Mouse (Mus musculus) embryonic fibroblast, embryonic 13.5 days (primary cell): Measurements from ENCODE around the gene Btbd19.

Experiments used
- CTCF ChIP-seq: IDR thresholded peaks from 2 replicates; pipeline ENCODE4 v1.5.1; 2011; ENCODE audit warnings: mild to moderate bottlenecking, control low read depth, low read length, moderate library complexity, borderline replicate concordance; ENCODE audit not compliant: insufficient read depth
- POLR2A ChIP-seq: IDR thresholded peaks from 2 replicates; pipeline ENCODE4 v1.6.1; 2011; ENCODE audit warnings: low read depth, mild to moderate bottlenecking, control low read depth, low read length, moderate library complexity

DNA sequence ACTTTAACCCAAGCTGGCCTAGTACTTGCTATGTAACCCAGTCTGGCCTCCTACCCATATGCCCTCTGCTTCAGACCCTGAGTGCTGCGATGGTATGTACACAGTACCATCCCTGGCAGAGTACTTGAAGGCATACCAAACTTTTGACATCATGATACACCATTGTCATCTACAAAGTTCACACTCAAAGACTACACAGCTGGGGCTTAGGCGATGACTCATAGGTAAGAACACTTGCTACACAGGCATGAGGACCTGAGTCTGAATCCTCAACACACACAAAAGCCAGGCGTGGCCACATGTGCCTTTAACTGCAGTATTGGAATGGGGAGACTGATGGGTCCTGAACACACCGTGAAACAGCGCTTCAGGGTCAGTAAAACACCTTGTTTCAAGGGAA lies 54.3 kb downstream of the Btbd19 start:
- TF ChIP-seq POLR2A (no peak), CTCF (no peak)
